Comparison of ENCODE assay signal across 19 mouse cellular contexts in genomic region chr13:57796951-57797692, GRCm38 (mm10).
"Had no signal": no experiment of that assay in that cellular context is flagged by ENCODE, and none has a peak within 500 bp of the region (broad histone marks: within the 10 kb centered on the region; RNA-seq: fewer than 3 reads in every experiment).

No protein-coding gene starts in this region.

- H3K4me2 ChIP-seq: limb, embryonic 13.5 days; liver, embryonic 12.5 days; liver, embryonic 15.5 days; midbrain, embryonic 12.5 days; midbrain, embryonic 15.5 days; neural tube, embryonic 12.5 days; neural tube, embryonic 15.5 days had no signal

- H3K27me3 ChIP-seq: limb, embryonic 13.5 days; liver, embryonic 12.5 days; liver, embryonic 15.5 days; midbrain, embryonic 12.5 days; midbrain, embryonic 15.5 days; neural tube, embryonic 12.5 days; neural tube, embryonic 15.5 days had no signal

- H3K9ac ChIP-seq: limb, embryonic 13.5 days; liver, embryonic 12.5 days; liver, embryonic 15.5 days; midbrain, embryonic 12.5 days; midbrain, embryonic 15.5 days; neural tube, embryonic 12.5 days; neural tube, embryonic 15.5 days had no signal

- H3K4me1 ChIP-seq: liver, embryonic 15.5 days; neural tube, embryonic 12.5 days had no signal

- H3K9me3 ChIP-seq: limb, embryonic 10.5 days; limb, embryonic 13.5 days; liver, embryonic 12.5 days; liver, embryonic 15.5 days; midbrain, embryonic 12.5 days; midbrain, embryonic 15.5 days; neural tube, embryonic 12.5 days; neural tube, embryonic 15.5 days had no signal

- H3K36me3 ChIP-seq: limb, embryonic 10.5 days; limb, embryonic 13.5 days; liver, embryonic 12.5 days; liver, embryonic 15.5 days; midbrain, embryonic 12.5 days; midbrain, embryonic 15.5 days; neural tube, embryonic 12.5 days; neural tube, embryonic 15.5 days had no signal

- H3K27ac ChIP-seq: layer of hippocampus, adult 2 months; limb, embryonic 13.5 days; liver, embryonic 12.5 days; liver, embryonic 15.5 days; macrophage; midbrain, embryonic 12.5 days; midbrain, embryonic 15.5 days; neural tube, embryonic 12.5 days; neural tube, embryonic 15.5 days had no signal

- DNase-seq: layer of hippocampus, adult 9-11 months; liver; lung, adult 2 months; right cerebral cortex, adult 18-20 months; right cerebral cortex, postnatal 14 days; right cerebral cortex, postnatal 4 days; thymus, adult 18-20 months; thymus, postnatal 36 days had no signal

- H3K4me3 ChIP-seq: layer of hippocampus, adult 2 months; limb, embryonic 10.5 days; limb, embryonic 13.5 days; liver, embryonic 12.5 days; liver, embryonic 15.5 days; midbrain, embryonic 12.5 days; midbrain, embryonic 15.5 days; neural tube, embryonic 12.5 days; neural tube, embryonic 15.5 days had no signal

- ATAC-seq: intestine, postnatal 0 days; liver, embryonic 12.5 days; midbrain, embryonic 15.5 days had no signal
